ENCODE assay signal across 12 mouse cellular contexts in genomic region chr9:80176696-80177478, GRCm38 (mm10). TPM values are rescaled to one million over a fixed set of nuclear protein-coding genes. Genes with fewer than 3 reads are reported as not detected.
DNase-seq lines count a peak whose midpoint lies in the region; ATAC-seq and TF ChIP-seq lines count a peak whose summit lies in the region.
"Had no signal": no experiment of that assay in that cellular context is flagged by ENCODE, and none has a peak within 500 bp of the region (broad histone marks: within the 10 kb centered on the region; RNA-seq: fewer than 3 reads in every experiment).

No protein-coding gene starts in this region.

- 61% methylated on average over 13 of the region's 13 CpGs for WGBS in heart, embryonic 11.5 days (ENCODE audit: insufficient replicate concordance)
- WGBS in lung, postnatal 0 days = 46% methylated on average over 13 of the region's 13 CpGs

- no peaks in the 10 kb centered on the region for H3K9me3 ChIP-seq in heart, embryonic 11.5 days (replicated peaks; ENCODE audit: control insufficient read depth, low read length)
- H3K9me3 ChIP-seq in lung, postnatal 0 days (ENCODE audit: low read length) = no peaks in the 10 kb centered on the region
- H3K9me3 ChIP-seq: liver, embryonic 15.5 days had no signal

- no peak overlapping the region for H3K4me2 ChIP-seq in heart, embryonic 11.5 days
- no peak overlapping the region for H3K4me2 ChIP-seq in lung, postnatal 0 days (replicated peaks; ENCODE audit: low read depth, low read length)
- H3K4me2 ChIP-seq: liver, embryonic 15.5 days had no signal

- H3K27me3 ChIP-seq in heart, embryonic 11.5 days (ENCODE audit: control insufficient read depth, insufficient read depth, low read length) = no peaks in the 10 kb centered on the region
- H3K27me3 ChIP-seq in lung, postnatal 0 days (replicated peaks; ENCODE audit: insufficient read depth, low read length) = no peaks in the 10 kb centered on the region
- H3K27me3 ChIP-seq: liver, embryonic 15.5 days had no signal

- no peaks in the 10 kb centered on the region for H3K36me3 ChIP-seq in heart, embryonic 11.5 days (ENCODE audit: control insufficient read depth, insufficient read depth, low read length)
- no peaks in the 10 kb centered on the region for H3K36me3 ChIP-seq in lung, postnatal 0 days (ENCODE audit: insufficient read depth, low read length)
- H3K36me3 ChIP-seq: liver, embryonic 15.5 days had no signal

- peak; percentile 38 for DNase-seq in 416B (ENCODE audit: low read depth)
- peak; percentile 73 to 81 for DNase-seq in kidney, adult 8-10 months
- peak; percentile 86 for DNase-seq in lung, postnatal 0 days (ENCODE audit: low spot score)
- no peak for DNase-seq in left cerebral cortex, adult 2 months (ENCODE audit: extremely low spot score in 1 of 2, low spot score in 2 of 2)
- DNase-seq in cerebellum, postnatal 36 days = no peak
- DNase-seq: adrenal gland, postnatal 14 days; gastrocnemius, postnatal 14 days; thymus, postnatal 25 days had no signal

- intact Hi-C loops in left cerebral cortex, adult 2 months (cut with DNase I) = no loop called here

- H3K9ac ChIP-seq in heart, embryonic 11.5 days (ENCODE audit: low read depth, low read length) = no peak overlapping the region
- no peak overlapping the region for H3K9ac ChIP-seq in lung, postnatal 0 days (replicated peaks; ENCODE audit: low read depth)
- H3K9ac ChIP-seq: liver, embryonic 15.5 days had no signal

- TF ChIP-seq EP300 in lung, postnatal 0 days (IDR thresholded peaks at IDR 0.05) = no peak

- H3K4me1 ChIP-seq in heart, embryonic 11.5 days (ENCODE audit: control insufficient read depth, insufficient read depth, low read length) = peaks cover 8% of the 10 kb centered on the region
- no peaks in the 10 kb centered on the region; the same call in none of the 2 replicates for H3K4me1 ChIP-seq in lung, postnatal 0 days (ENCODE audit: insufficient read depth, low read depth, low read length)

- ATAC-seq in heart, embryonic 11.5 days (replicated peaks; ENCODE audit: insufficient number of reproducible peaks, low FRiP score, low TSS enrichment) = no peak
- peak; percentile 90 for ATAC-seq in lung, postnatal 0 days
- ATAC-seq in megakaryocyte progenitor cell, adult 5-6 weeks (replicated peaks; ENCODE audit: poor library complexity) = no peak

- no peak overlapping the region for H3K4me3 ChIP-seq in heart, embryonic 11.5 days (ENCODE audit: low read depth, low read length)
- H3K4me3 ChIP-seq in lung, postnatal 0 days (ENCODE audit: low read depth, low read length) = no peak overlapping the region
- no peak overlapping the region for H3K4me3 ChIP-seq in left cerebral cortex, adult 2 months
- H3K4me3 ChIP-seq: liver, embryonic 15.5 days; myocyte had no signal

- no peak for TF ChIP-seq CTCF in lung, postnatal 0 days (IDR thresholded peaks at IDR 0.05)
- TF ChIP-seq CTCF in left cerebral cortex, adult 2 months (IDR thresholded peaks at IDR 0.05) = no peak

- H3K27ac ChIP-seq in heart, embryonic 11.5 days (ENCODE audit: low read depth, low read length) = peak overlapping the region; percentile 32
- H3K27ac ChIP-seq in lung, postnatal 0 days (ENCODE audit: low read length) = 0 out of 2 replicates have a peak overlapping the region, but pooled peaks have one; percentile 32
- no peak overlapping the region; the same call in 1 of the 2 replicates for H3K27ac ChIP-seq in left cerebral cortex, adult 2 months
- H3K27ac ChIP-seq: liver, embryonic 15.5 days had no signal

RNA-seq across cellular contexts. Expression of gene Myo6, which starts 12.1 kb away (rescaled TPM):
- 13.9 and 14.1 TPM in 2 replicates for polyA plus RNA-seq in heart, embryonic 11.5 days (2014; fragmentation: Nextera tagmentation; extraction: Ambion mirVana)
- 23.1 and 29.1 TPM in 2 replicates for polyA plus RNA-seq in lung, postnatal 0 days (2015; fragmentation: Nextera tagmentation; extraction: Ambion mirVana)
- total RNA-seq in megakaryocyte progenitor cell, adult 5-6 weeks (2015) = 0.20 and 0.32 TPM in 2 replicates
- total RNA-seq in megakaryocyte progenitor cell, adult 5-6 weeks (2017) = 2.3 and 2.7 TPM in 2 replicates
- total RNA-seq in left cerebral cortex, adult 2 months (2021) = 10 to 100 TPM; 65.0 to 67.0 TPM

Comparison
In these comparisons a context has a peak if more than half of its experiments do, and no peak if none do; other contexts are left out.
1. DNase-seq: peak in 416B (single experiment), kidney, adult 8-10 months (2 of 2) and lung, postnatal 0 days (single experiment); none in left cerebral cortex, adult 2 months (0 of 2) and cerebellum, postnatal 36 days (0 of 2).
2. RNA of gene Myo6, which starts 12.1 kb away (total RNA-seq): 65.0 to 67.0 TPM in left cerebral cortex, adult 2 months; 0.20 to 2.7 TPM in megakaryocyte progenitor cell, adult 5-6 weeks; every median in the first group is over 10 times any median in the second.